Mouse (Mus musculus) embryonic fibroblast, embryonic 13.5 days (primary cell): Measurements from ENCODE around the gene Sptbn2. TPM values are rescaled to one million over a fixed set of nuclear protein-coding genes. Genes with fewer than 3 reads are reported as not detected.

Source experiments
- H3K27ac ChIP-seq: 2 replicates; pipeline ENCODE4 v1.5.1; 2012; ENCODE audit warnings: low read length, control low read depth, inconsistent platforms; ENCODE audit not compliant: insufficient read depth
- H3K4me1 ChIP-seq: 2 replicates; pipeline ENCODE4 v1.6.1; 2011; ENCODE audit warnings: low read length; ENCODE audit not compliant: control insufficient read depth, insufficient read depth
- H3K4me3 ChIP-seq: 2 replicates; pipeline ENCODE4 v1.5.1; 2011; ENCODE audit warnings: mild to moderate bottlenecking, control low read depth, low read length; ENCODE audit not compliant: insufficient read depth
- CTCF ChIP-seq: IDR thresholded peaks from 2 replicates; pipeline ENCODE4 v1.5.1; 2011; ENCODE audit warnings: mild to moderate bottlenecking, control low read depth, low read length, moderate library complexity, borderline replicate concordance; ENCODE audit not compliant: insufficient read depth
- POLR2A ChIP-seq: IDR thresholded peaks from 2 replicates; pipeline ENCODE4 v1.6.1; 2011; ENCODE audit warnings: low read depth, mild to moderate bottlenecking, control low read depth, low read length, moderate library complexity
- polyA plus RNA-seq: library from polyadenylated mRNA; stranded (reverse); fragments of >200 nt; gene quantifications from 2 replicates; pipeline ENCODE4 v1.2.4, GENCODE M21; 2011; ENCODE audit warnings: low read depth; ENCODE audit not compliant: missing spikeins, insufficient read length

Gene Sptbn2
- polyA plus RNA-seq, 1 experiment = not detected

GRCm38 (mm10) chr19:4700656-4701055 is 10.3 kb upstream of the Sptbn2 start:
- no peak overlapping the region for H3K27ac ChIP-seq
- TF ChIP-seq CTCF (no peak), POLR2A (no peak)
- H3K4me1 ChIP-seq = no peaks in the 10 kb centered on the region
- H3K4me3 ChIP-seq = no peak overlapping the region

GRCm38 (mm10) chr19:4701221-4701620 is 9.7 kb upstream of the Sptbn2 start:
- TF ChIP-seq CTCF = no peak
- TF ChIP-seq POLR2A = no peak
- H3K27ac ChIP-seq = no peak overlapping the region
- no peaks in the 10 kb centered on the region for H3K4me1 ChIP-seq
- H3K4me3 ChIP-seq = no peak overlapping the region

DNA sequence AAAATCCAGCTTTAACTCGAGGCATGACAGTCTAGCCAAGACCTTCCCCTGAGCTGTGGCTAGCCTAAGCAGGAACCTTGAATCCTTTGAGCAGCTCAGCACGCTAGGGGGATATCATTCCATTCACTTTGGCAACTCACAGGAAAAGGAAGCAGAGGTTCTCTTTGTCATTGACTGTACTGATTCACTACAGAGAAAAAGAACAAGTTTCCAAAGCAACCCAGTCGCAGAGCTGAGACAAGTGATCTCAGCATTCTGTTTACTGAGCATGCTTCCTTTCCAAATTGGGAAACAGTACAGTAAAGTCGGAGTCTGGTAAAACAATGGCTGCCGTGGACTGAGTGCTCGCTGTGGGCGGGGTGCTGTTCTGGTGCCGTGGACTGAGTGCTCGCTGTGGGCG is 2.2 kb upstream of the Sptbn2 start:
- Histone ChIP-seq H3K27ac (no peak overlapping the region), H3K4me1 (no peaks in the 10 kb centered on the region), H3K4me3 (no peak overlapping the region)
- TF ChIP-seq POLR2A (no peak), CTCF (no peak)

DNA sequence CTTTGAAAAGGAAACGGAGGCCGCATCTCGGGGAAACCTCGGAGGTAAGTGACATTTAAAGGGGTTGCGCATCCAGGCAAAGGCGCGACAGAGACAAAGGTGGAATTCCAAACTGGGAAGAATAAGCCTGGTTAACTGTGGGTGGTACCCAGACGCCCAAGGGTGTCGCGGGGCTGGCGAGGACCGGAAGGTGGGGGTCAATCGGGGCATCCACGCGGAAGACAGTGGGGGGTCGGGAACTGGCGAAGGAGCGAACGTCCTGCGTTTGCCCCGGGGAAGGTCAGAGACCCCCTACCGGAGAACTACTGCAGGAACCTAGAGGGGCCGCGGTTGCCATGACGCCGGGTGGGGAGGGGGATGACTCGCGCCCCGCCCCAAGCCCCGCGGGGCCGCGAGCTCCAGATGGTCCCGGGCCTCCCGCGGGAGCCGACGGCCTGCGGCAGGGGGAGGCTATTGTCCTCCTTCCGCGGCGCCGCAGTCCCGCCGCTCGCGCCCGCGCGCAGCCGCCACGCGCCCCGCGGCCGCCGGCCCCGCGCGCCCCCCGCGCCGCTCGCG is 711 bp downstream of the Sptbn2 start:
- TF ChIP-seq POLR2A (no peak), CTCF (no peak)
- Histone ChIP-seq H3K4me3 (peak overlapping the region; percentile 12; the same call in 1 of the 2 replicates), H3K27ac (no peak overlapping the region), H3K4me1 (no peaks in the 10 kb centered on the region)

DNA sequence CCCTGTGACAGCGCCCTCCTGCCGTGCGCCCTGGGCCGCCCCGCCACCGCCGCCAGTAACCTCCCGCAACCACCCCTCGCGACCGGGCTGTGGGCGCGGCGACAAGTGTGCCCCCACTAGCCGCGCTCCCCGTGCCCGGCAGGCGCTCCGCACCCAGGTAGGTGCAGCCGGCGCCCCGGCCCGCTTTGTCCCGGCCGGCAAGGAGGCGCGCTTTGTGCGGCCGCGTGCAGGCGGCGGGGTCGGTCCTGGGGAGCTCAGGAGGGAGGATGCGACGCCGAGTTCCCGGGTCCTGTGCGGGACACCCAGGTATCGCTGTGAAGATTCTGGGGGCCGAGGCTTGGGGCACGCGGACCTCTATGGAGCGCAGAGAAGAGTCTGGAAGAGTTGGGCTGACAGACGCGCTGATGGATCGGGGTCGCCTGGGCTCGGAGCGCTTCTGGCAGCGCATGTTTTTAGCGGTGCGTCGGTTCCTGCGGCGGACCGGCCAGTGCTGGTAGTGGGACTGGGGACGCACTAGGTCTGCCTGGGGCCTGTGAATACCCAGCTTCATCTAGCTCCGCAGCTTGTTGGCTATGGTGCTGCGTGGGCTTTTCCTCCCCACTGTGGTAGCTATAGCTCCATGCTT is 1.3 kb downstream of the Sptbn2 start:
- Histone ChIP-seq H3K4me1 (no peaks in the 10 kb centered on the region), H3K27ac (no peak overlapping the region), H3K4me3 (peak overlapping the region; percentile 16; the same call in 1 of the 2 replicates)
- no peak for TF ChIP-seq CTCF
- no peak for TF ChIP-seq POLR2A

- Histone ChIP-seq H3K4me3 (no peak overlapping the region), H3K27ac (no peak overlapping the region), H3K4me1 (no peaks in the 10 kb centered on the region)
- TF ChIP-seq POLR2A (no peak), CTCF (no peak)
Measured at GRCm38 (mm10) chr19:4712781-4713526, 2.0 kb downstream of the Sptbn2 start.

DNA sequence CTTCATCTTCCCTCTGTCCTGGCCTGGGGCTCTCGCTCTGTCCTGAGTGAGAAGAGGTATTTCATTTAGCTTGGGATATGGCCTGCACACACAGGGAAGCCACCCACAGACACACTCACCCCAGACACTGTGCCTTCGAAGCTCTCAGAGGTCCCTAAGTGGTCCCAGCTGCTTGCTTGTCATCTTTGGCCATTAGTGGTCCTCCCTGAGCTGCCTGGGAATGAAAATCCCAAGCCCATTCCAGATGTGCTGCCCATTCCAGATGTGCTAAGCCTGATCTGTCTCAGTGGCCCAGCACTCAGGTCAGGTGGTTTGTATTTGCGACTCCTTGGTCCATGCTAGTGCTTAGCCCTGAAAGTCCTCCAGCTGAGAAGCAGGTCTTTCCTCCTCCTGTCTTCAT is 2.9 kb downstream of the Sptbn2 start:
- no peak overlapping the region for H3K27ac ChIP-seq
- TF ChIP-seq POLR2A = no peak
- TF ChIP-seq CTCF = no peak
- H3K4me3 ChIP-seq = no peak overlapping the region
- H3K4me1 ChIP-seq = no peaks in the 10 kb centered on the region

GRCm38 (mm10) chr19:4716756-4717155 is 5.8 kb downstream of the Sptbn2 start:
- H3K4me1 ChIP-seq = no peaks in the 10 kb centered on the region
- H3K27ac ChIP-seq = no peak overlapping the region
- TF ChIP-seq POLR2A = no peak
- TF ChIP-seq CTCF = no peak
- H3K4me3 ChIP-seq = no peak overlapping the region

GRCm38 (mm10) chr19:4717281-4717680 is 6.3 kb downstream of the Sptbn2 start:
- H3K4me3 ChIP-seq = no peak overlapping the region
- H3K4me1 ChIP-seq = no peaks in the 10 kb centered on the region
- no peak overlapping the region for H3K27ac ChIP-seq
- TF ChIP-seq CTCF = no peak
- TF ChIP-seq POLR2A = no peak

GRCm38 (mm10) chr19:4718716-4719115 is 7.7 kb downstream of the Sptbn2 start:
- Histone ChIP-seq H3K27ac (no peak overlapping the region), H3K4me1 (no peaks in the 10 kb centered on the region), H3K4me3 (no peak overlapping the region)
- no peak for TF ChIP-seq CTCF
- no peak for TF ChIP-seq POLR2A
